In the genomic region with DNA sequence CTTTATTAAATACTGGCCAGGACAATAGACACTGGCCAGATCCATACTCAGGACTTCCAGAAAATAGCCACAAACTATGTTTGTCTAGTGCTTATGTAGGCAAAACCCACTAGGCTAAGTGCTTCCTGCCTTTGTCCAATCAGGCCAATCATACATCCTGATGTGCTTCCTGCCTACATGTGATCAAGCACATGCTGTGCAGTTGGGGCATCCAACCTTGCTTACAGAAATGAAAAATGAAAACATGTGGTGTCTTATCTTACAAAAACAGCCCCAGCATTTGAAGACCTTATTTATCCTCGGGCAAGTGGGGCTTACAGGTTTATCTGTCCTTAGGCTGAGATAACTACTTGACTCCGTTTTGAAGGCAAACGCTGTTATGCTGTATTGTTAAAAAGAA, we compare ENCODE assay signal across 25 mouse cellular contexts.
DNase-seq lines count a peak whose midpoint lies in the region; ATAC-seq and TF ChIP-seq lines count a peak whose summit lies in the region.
"Had no signal": no experiment of that assay in that cellular context is flagged by ENCODE, and none has a peak within 500 bp of the region (broad histone marks: within the 10 kb centered on the region; RNA-seq: fewer than 3 reads in every experiment).

No protein-coding gene starts in this region.

- 9% methylated on average over 3 of the region's 3 CpGs for WGBS in liver, embryonic 14.5 days (ENCODE audit: insufficient replicate concordance)
- 91% methylated on average over 3 of the region's 3 CpGs for WGBS in hindbrain, embryonic 12.5 days

- no peak for TF ChIP-seq CTCF in liver, embryonic 14.5 days (IDR thresholded peaks at IDR 0.05; ENCODE audit: low read depth)

- no peaks in the 10 kb centered on the region for H3K27me3 ChIP-seq in megakaryocyte, embryonic 14.5 days (replicated peaks)
- H3K27me3 ChIP-seq in liver, embryonic 14.5 days (ENCODE audit: control insufficient read depth, insufficient read depth, low read length) = no peaks in the 10 kb centered on the region
- H3K27me3 ChIP-seq in hindbrain, embryonic 12.5 days = no peaks in the 10 kb centered on the region
- H3K27me3 ChIP-seq: heart, embryonic 15.5 days; intestine, embryonic 15.5 days; lung, embryonic 15.5 days had no signal

- peaks cover 22% of the 10 kb centered on the region for H3K4me1 ChIP-seq in megakaryocyte, embryonic 14.5 days
- H3K4me1 ChIP-seq in liver, embryonic 14.5 days (replicated peaks; ENCODE audit: control insufficient read depth in 2 of 2, insufficient read depth in 2 of 2, low read length in 1 of 2) = peaks cover 0 to 2% of the 10 kb centered on the region in 2 experiments; a peak in 1 of 4 replicates
- H3K4me1 ChIP-seq in hindbrain, embryonic 12.5 days = no peaks in the 10 kb centered on the region
- H3K4me1 ChIP-seq: heart, embryonic 15.5 days; intestine, embryonic 15.5 days; lung, embryonic 15.5 days had no signal

- TF ChIP-seq EP300 in liver, embryonic 14.5 days (IDR thresholded peaks at IDR 0.05; ENCODE audit: low read depth) = no peak

- no peak overlapping the region for H3K4me2 ChIP-seq in liver, embryonic 14.5 days (ENCODE audit: low read depth)
- no peak overlapping the region for H3K4me2 ChIP-seq in hindbrain, embryonic 12.5 days (replicated peaks)
- H3K4me2 ChIP-seq: heart, embryonic 15.5 days; intestine, embryonic 15.5 days; lung, embryonic 15.5 days had no signal

- no peak for DNase-seq in liver, embryonic 14.5 days (ENCODE audit: low read depth in 3 of 3, low spot score in 3 of 3)
- no peak for DNase-seq in kidney, postnatal 4 days
- DNase-seq: adrenal gland, postnatal 36 days; B cell, adult 2 months; cerebellum, adult 11-12 months; cerebellum, postnatal 25 days; embryo, embryonic 11 days; heart, postnatal 4 days; kidney, adult 8-10 months; kidney, postnatal 10 days; layer of hippocampus, postnatal 36 days; right cerebral cortex, adult 18-20 months; right cerebral cortex, postnatal 4 days; thymus, postnatal 14 days had no signal

- H3K9me3 ChIP-seq in megakaryocyte, embryonic 14.5 days = no peaks in the 10 kb centered on the region
- no peaks in the 10 kb centered on the region for H3K9me3 ChIP-seq in liver, embryonic 14.5 days (ENCODE audit: control insufficient read depth, low read length)
- H3K9me3 ChIP-seq in hindbrain, embryonic 12.5 days (replicated peaks) = no peaks in the 10 kb centered on the region
- H3K9me3 ChIP-seq: heart, embryonic 15.5 days; intestine, embryonic 15.5 days; lung, embryonic 15.5 days had no signal

- no peak for ATAC-seq in megakaryocyte, adult 5-6 weeks (ENCODE audit: poor library complexity, severe bottlenecking)
- ATAC-seq in hematopoietic stem cell, adult 5-6 weeks (replicated peaks in 1 of 2; ENCODE audit: insufficient read depth in 1 of 2, low FRiP score in 2 of 2, low TSS enrichment in 1 of 2, low read depth in 1 of 2, poor library complexity in 2 of 2, severe bottlenecking in 2 of 2) = peak; percentile 79 to 80
- peak; percentile 81 for ATAC-seq in liver, embryonic 14.5 days (ENCODE audit: insufficient read depth)
- ATAC-seq in hindbrain, embryonic 12.5 days (ENCODE audit: low FRiP score) = no peak
- no peak for ATAC-seq in CD4-positive, CD25-positive, alpha-beta regulatory T cell, adult 4 months
- ATAC-seq: forebrain, embryonic 14.5 days; hindbrain, embryonic 16.5 days; intestine, embryonic 15.5 days; midbrain, embryonic 16.5 days had no signal

- peak overlapping the region; percentile 67 for H3K4me3 ChIP-seq in megakaryocyte, embryonic 14.5 days (replicated peaks)
- H3K4me3 ChIP-seq in liver, embryonic 14.5 days (ENCODE audit: insufficient read depth in 1 of 2, low read depth in 2 of 2, low read length in 2 of 2) = no peak overlapping the region
- no peak overlapping the region for H3K4me3 ChIP-seq in hindbrain, embryonic 12.5 days
- H3K4me3 ChIP-seq: heart, embryonic 15.5 days; intestine, embryonic 15.5 days; lung, embryonic 15.5 days had no signal

- H3K9ac ChIP-seq in liver, embryonic 14.5 days (replicated peaks) = no peak overlapping the region
- no peak overlapping the region for H3K9ac ChIP-seq in hindbrain, embryonic 12.5 days
- H3K9ac ChIP-seq: heart, embryonic 15.5 days; intestine, embryonic 15.5 days; lung, embryonic 15.5 days had no signal

- no peak overlapping the region for H3K27ac ChIP-seq in liver, embryonic 14.5 days
- H3K27ac ChIP-seq in hindbrain, embryonic 12.5 days = no peak overlapping the region
- H3K27ac ChIP-seq: heart, embryonic 15.5 days; intestine, embryonic 15.5 days; lung, embryonic 15.5 days had no signal

- no peaks in the 10 kb centered on the region for H3K36me3 ChIP-seq in megakaryocyte, embryonic 14.5 days (replicated peaks; ENCODE audit: low read length)
- H3K36me3 ChIP-seq in liver, embryonic 14.5 days (replicated peaks; ENCODE audit: control insufficient read depth, insufficient read depth, low read depth) = no peaks in the 10 kb centered on the region
- no peaks in the 10 kb centered on the region for H3K36me3 ChIP-seq in hindbrain, embryonic 12.5 days
- H3K36me3 ChIP-seq: heart, embryonic 15.5 days; intestine, embryonic 15.5 days; lung, embryonic 15.5 days had no signal

Comparison
In these comparisons a context has a peak if more than half of its experiments do, and no peak if none do; other contexts are left out.
1. ATAC-seq: peak in hematopoietic stem cell, adult 5-6 weeks (2 of 2) and liver, embryonic 14.5 days (single experiment); none in megakaryocyte, adult 5-6 weeks (single experiment), hindbrain, embryonic 12.5 days (single experiment) and CD4-positive, CD25-positive, alpha-beta regulatory T cell, adult 4 months (single experiment).